Mouse (Mus musculus): ENCODE measurements around the gene Snx29. TPM values are rescaled to one million over a fixed set of nuclear protein-coding genes. Genes with fewer than 3 reads are reported as not detected.
"Not testable (repeated sequence)": the region's sequence is repeated elsewhere in the genome, so short reads cannot be mapped to it uniquely, and the experiment has no call there.

Gene Snx29
- total and polyA plus RNA-seq, 2 experiments: 2.0 to 10.3 TPM

GRCm38 (mm10) chr16:11568601-11569000, 245.9 kb downstream of the Snx29 start:
- Histone ChIP-seq H3K4me1 (ENCODE audit: control insufficient read depth, insufficient read depth, low read length) (peaks cover 4% of the 10 kb centered on the region; the same call in 1 of the 2 replicates), H3K27ac (replicated peaks; ENCODE audit: insufficient read depth, low read depth, low read length) (no peak overlapping the region), H3K36me3 (ENCODE audit: control insufficient read depth, insufficient read depth, low read length) (peaks cover 9% of the 10 kb centered on the region), H3K27me3 (ENCODE audit: control insufficient read depth, insufficient read depth, low read length) (no peaks in the 10 kb centered on the region), H3K4me3 (ENCODE audit: insufficient read depth, low read depth, low read length) (no peak overlapping the region), H3K79me2 (ENCODE audit: control insufficient read depth, insufficient read depth, low read length) (no peaks in the 10 kb centered on the region), H3K9ac (ENCODE audit: low read depth, low read length) (no peak overlapping the region)
- peak; percentile 41 for DNase-seq (ENCODE audit: extremely low read depth, low read depth, low spot score)
- no peak for TF ChIP-seq POLR2A (IDR thresholded peaks at IDR 0.05; ENCODE audit: extremely low read depth, insufficient read depth, low read length)
- TF ChIP-seq CTCF (IDR thresholded peaks at IDR 0.05; ENCODE audit: low read depth, low read length): no peak

GRCm38 (mm10) chr16:11569127-11569526, 246.4 kb downstream of the Snx29 start:
- DNase-seq (ENCODE audit: extremely low read depth, low read depth, low spot score): no peak
- H3K27me3 ChIP-seq (ENCODE audit: control insufficient read depth, insufficient read depth, low read length): no peaks in the 10 kb centered on the region
- peaks cover 4% of the 10 kb centered on the region; the same call in 1 of the 2 replicates for H3K4me1 ChIP-seq (ENCODE audit: control insufficient read depth, insufficient read depth, low read length)
- H3K9ac ChIP-seq (ENCODE audit: low read depth, low read length): no peak overlapping the region
- H3K27ac ChIP-seq (replicated peaks; ENCODE audit: insufficient read depth, low read depth, low read length): no peak overlapping the region
- peaks cover 9% of the 10 kb centered on the region for H3K36me3 ChIP-seq (ENCODE audit: control insufficient read depth, insufficient read depth, low read length)
- no peak overlapping the region for H3K4me3 ChIP-seq (ENCODE audit: insufficient read depth, low read depth, low read length)
- WGBS: 86% methylated on average over 6 of the region's 6 CpGs
- no peak for TF ChIP-seq CTCF (IDR thresholded peaks at IDR 0.05; ENCODE audit: low read depth, low read length)
- no peak for TF ChIP-seq POLR2A (IDR thresholded peaks at IDR 0.05; ENCODE audit: extremely low read depth, insufficient read depth, low read length)
- no peaks in the 10 kb centered on the region for H3K79me2 ChIP-seq (ENCODE audit: control insufficient read depth, insufficient read depth, low read length)

GRCm38 (mm10) chr16:11570072-11570471, 247.4 kb downstream of the Snx29 start:
- no peaks in the 10 kb centered on the region for H3K27me3 ChIP-seq (ENCODE audit: control insufficient read depth, insufficient read depth, low read length)
- TF ChIP-seq CTCF (IDR thresholded peaks at IDR 0.05; ENCODE audit: low read depth, low read length) (no peak), POLR2A (IDR thresholded peaks at IDR 0.05; ENCODE audit: extremely low read depth, insufficient read depth, low read length) (no peak)
- H3K4me3 ChIP-seq (ENCODE audit: insufficient read depth, low read depth, low read length): no peak overlapping the region
- no peak for DNase-seq (ENCODE audit: extremely low read depth, low read depth, low spot score)
- WGBS: 91% methylated on average over 2 of the region's 2 CpGs
- H3K4me1 ChIP-seq (ENCODE audit: control insufficient read depth, insufficient read depth, low read length): peaks cover 4% of the 10 kb centered on the region; the same call in 1 of the 2 replicates
- H3K79me2 ChIP-seq (ENCODE audit: control insufficient read depth, insufficient read depth, low read length): no peaks in the 10 kb centered on the region
- peaks cover 9% of the 10 kb centered on the region for H3K36me3 ChIP-seq (ENCODE audit: control insufficient read depth, insufficient read depth, low read length)
- H3K9ac ChIP-seq (ENCODE audit: low read depth, low read length): no peak overlapping the region
- H3K27ac ChIP-seq (replicated peaks; ENCODE audit: insufficient read depth, low read depth, low read length): no peak overlapping the region

GRCm38 (mm10) chr16:11574517-11574916, 251.8 kb downstream of the Snx29 start:
- H3K79me2 ChIP-seq (ENCODE audit: control insufficient read depth, insufficient read depth, low read length): no peaks in the 10 kb centered on the region
- H3K9ac ChIP-seq (ENCODE audit: low read depth, low read length): no peak overlapping the region
- TF ChIP-seq POLR2A (IDR thresholded peaks at IDR 0.05; ENCODE audit: extremely low read depth, insufficient read depth, low read length) (no peak), CTCF (IDR thresholded peaks at IDR 0.05; ENCODE audit: low read depth, low read length) (no peak)
- no peaks in the 10 kb centered on the region for H3K27me3 ChIP-seq (ENCODE audit: control insufficient read depth, insufficient read depth, low read length)
- H3K4me3 ChIP-seq (ENCODE audit: insufficient read depth, low read depth, low read length): no peak overlapping the region
- DNase-seq (ENCODE audit: extremely low read depth, low read depth, low spot score): no peak
- WGBS: 86% methylated on average over 3 of the region's 3 CpGs
- H3K4me1 ChIP-seq (ENCODE audit: control insufficient read depth, insufficient read depth, low read length): no peaks in the 10 kb centered on the region
- H3K27ac ChIP-seq (replicated peaks; ENCODE audit: insufficient read depth, low read depth, low read length): no peak overlapping the region
- peaks cover 9% of the 10 kb centered on the region for H3K36me3 ChIP-seq (ENCODE audit: control insufficient read depth, insufficient read depth, low read length)

- not testable (repeated sequence) for H3K79me2 ChIP-seq (ENCODE audit: control insufficient read depth, insufficient read depth, low read length); H3K27ac ChIP-seq (replicated peaks; ENCODE audit: insufficient read depth, low read depth, low read length); H3K27me3 ChIP-seq (ENCODE audit: control insufficient read depth, insufficient read depth, low read length); DNase-seq (ENCODE audit: extremely low read depth, low read depth, low spot score); H3K9ac ChIP-seq (ENCODE audit: low read depth, low read length); H3K36me3 ChIP-seq (ENCODE audit: control insufficient read depth, insufficient read depth, low read length); H3K4me3 ChIP-seq (ENCODE audit: insufficient read depth, low read depth, low read length); H3K4me1 ChIP-seq (ENCODE audit: control insufficient read depth, insufficient read depth, low read length)
- WGBS: 67% methylated on average over 3 of the region's 3 CpGs
Observed at GRCm38 (mm10) chr16:11575733-11576132, 253.0 kb downstream of the Snx29 start.

GRCm38 (mm10) chr16:11577541-11578255, 255.0 kb downstream of the Snx29 start:
- H3K4me1 ChIP-seq (ENCODE audit: control insufficient read depth, insufficient read depth, low read length): no peaks in the 10 kb centered on the region
- H3K4me3 ChIP-seq (ENCODE audit: insufficient read depth, low read depth, low read length): no peak overlapping the region
- TF ChIP-seq CTCF (IDR thresholded peaks at IDR 0.05; ENCODE audit: low read depth, low read length): no peak
- TF ChIP-seq POLR2A (IDR thresholded peaks at IDR 0.05; ENCODE audit: extremely low read depth, insufficient read depth, low read length): no peak
- no peak for DNase-seq (ENCODE audit: extremely low read depth, low read depth, low spot score)
- WGBS: 77% methylated on average over 3 of the region's 3 CpGs
- no peak overlapping the region for H3K9ac ChIP-seq (ENCODE audit: low read depth, low read length)
- no peak overlapping the region for H3K27ac ChIP-seq (replicated peaks; ENCODE audit: insufficient read depth, low read depth, low read length)
- H3K36me3 ChIP-seq (ENCODE audit: control insufficient read depth, insufficient read depth, low read length): no peaks in the 10 kb centered on the region; the same call in 1 of the 2 replicates
- no peaks in the 10 kb centered on the region for H3K27me3 ChIP-seq (ENCODE audit: control insufficient read depth, insufficient read depth, low read length)
- no peaks in the 10 kb centered on the region for H3K79me2 ChIP-seq (ENCODE audit: control insufficient read depth, insufficient read depth, low read length)
